Mouse (Mus musculus) ovary, postnatal 14 days (tissue): ENCODE measurements around the gene Scgb1b3.

Source experiments
- DNase-seq: peaks from one replicate; pipeline ENCODE4 v3.0.0; 2022; ENCODE audit warnings: low spot score

Gene Scgb1b3

DNA sequence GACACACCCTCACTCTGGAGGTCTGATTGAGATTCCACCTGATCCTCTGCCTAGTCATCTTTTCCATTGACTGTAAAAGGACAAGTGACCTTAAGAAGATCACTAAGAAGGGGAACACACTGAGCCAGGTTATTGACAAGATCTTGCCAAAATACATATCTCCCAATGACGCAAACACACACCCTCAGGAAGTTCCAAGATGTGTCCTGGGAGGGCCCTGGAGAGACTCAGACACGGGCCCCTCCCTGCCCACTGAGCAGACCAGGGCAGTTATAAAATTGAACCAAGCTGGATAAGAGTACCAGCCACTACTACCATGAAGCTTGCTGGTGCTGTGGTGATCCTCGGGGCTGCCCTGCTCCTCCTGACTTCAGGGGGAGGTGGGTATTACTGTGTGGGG lies at the start of gene Scgb1b3:
Gene Scgb1b3 (plus strand): TSS at position 301 of the 400 bp plus-strand sequence.
- no peak for DNase-seq

- DNase-seq: no peak
Observed at GRCm38 (mm10) chr7:31362022-31362560, 13.3 kb upstream of the Scgb1b3 start, which contains the start of gene Scgb2b3. Gene Scgb2b3 (minus strand): TSS chr7:31362072.
